Mouse (Mus musculus): ENCODE results near the gene Slc4a3. TPM values are rescaled to one million over a fixed set of nuclear protein-coding genes. Genes with fewer than 3 reads are reported as not detected.

The Slc4a3 gene
- polyA plus RNA-seq, 1 experiment from 2014 or later, result 4.0 TPM

GRCm38 (mm10) chr1:75548083-75548482 is 2.0 kb downstream of the Slc4a3 start:
- no peak overlapping the region for H3K4me2 ChIP-seq (replicated peaks; ENCODE audit: low read depth)
- WGBS, result 92% methylated on average over 3 of the region's 3 CpGs
- 0 out of 2 replicates have a peak, but pooled peaks cover 2% of the 10 kb centered on the region for H3K4me1 ChIP-seq (replicated peaks; ENCODE audit: control insufficient read depth, insufficient read depth, low read length)
- no peak for ATAC-seq
- TF ChIP-seq CTCF (IDR thresholded peaks at IDR 0.05; ENCODE audit: low read depth), result no peak
- no peaks in the 10 kb centered on the region for H3K27me3 ChIP-seq (replicated peaks; ENCODE audit: control insufficient read depth, insufficient read depth, low read length)
- H3K36me3 ChIP-seq (ENCODE audit: control insufficient read depth, insufficient read depth), result peaks cover 5% of the 10 kb centered on the region; the same call in 1 of the 2 replicates
- H3K9me3 ChIP-seq (ENCODE audit: control insufficient read depth), result no peaks in the 10 kb centered on the region
- no peak overlapping the region for H3K4me3 ChIP-seq (ENCODE audit: low read depth, low read length)
- no peak overlapping the region for H3K9ac ChIP-seq (ENCODE audit: low read depth, low read length)
- no peak overlapping the region for H3K27ac ChIP-seq (ENCODE audit: low read depth, low read length)

- H3K27me3 ChIP-seq (replicated peaks; ENCODE audit: control insufficient read depth, insufficient read depth, low read length), result no peaks in the 10 kb centered on the region
- 85% methylated on average over 17 of the region's 17 CpGs for WGBS
- ATAC-seq, result no peak
These were observed 2.8 kb downstream of the Slc4a3 start for GRCm38 (mm10) chr1:75548871-75549270.

GRCm38 (mm10) chr1:75549289-75550279 is 3.5 kb downstream of the Slc4a3 start:
- no peak overlapping the region for H3K27ac ChIP-seq (ENCODE audit: low read depth, low read length)
- ATAC-seq, result no peak
- H3K9ac ChIP-seq (ENCODE audit: low read depth, low read length), result no peak overlapping the region
- no peak for TF ChIP-seq CTCF (IDR thresholded peaks at IDR 0.05; ENCODE audit: low read depth)
- H3K27me3 ChIP-seq (replicated peaks; ENCODE audit: control insufficient read depth, insufficient read depth, low read length), result no peaks in the 10 kb centered on the region
- 69% methylated on average over 17 of the region's 17 CpGs for WGBS
- peaks cover 5% of the 10 kb centered on the region; the same call in 1 of the 2 replicates for H3K36me3 ChIP-seq (ENCODE audit: control insufficient read depth, insufficient read depth)
- no peaks in the 10 kb centered on the region for H3K9me3 ChIP-seq (ENCODE audit: control insufficient read depth)
- no peak overlapping the region for H3K4me2 ChIP-seq (replicated peaks; ENCODE audit: low read depth)
- H3K4me1 ChIP-seq (replicated peaks; ENCODE audit: control insufficient read depth, insufficient read depth, low read length), result 0 out of 2 replicates have a peak, but pooled peaks cover 2% of the 10 kb centered on the region
- H3K4me3 ChIP-seq (ENCODE audit: low read depth, low read length), result no peak overlapping the region

More at GRCm38 (mm10) chr1:75548871-75549270, 2.8 kb downstream of the Slc4a3 start:
- H3K9me3 ChIP-seq (ENCODE audit: control insufficient read depth), result no peaks in the 10 kb centered on the region
- no peak for TF ChIP-seq CTCF (IDR thresholded peaks at IDR 0.05; ENCODE audit: low read depth)
- H3K9ac ChIP-seq (ENCODE audit: low read depth, low read length), result no peak overlapping the region
- H3K4me3 ChIP-seq (ENCODE audit: low read depth, low read length), result no peak overlapping the region
- no peak overlapping the region for H3K27ac ChIP-seq (ENCODE audit: low read depth, low read length)
- H3K36me3 ChIP-seq (ENCODE audit: control insufficient read depth, insufficient read depth), result peaks cover 5% of the 10 kb centered on the region; the same call in 1 of the 2 replicates
- H3K4me1 ChIP-seq (replicated peaks; ENCODE audit: control insufficient read depth, insufficient read depth, low read length), result 0 out of 2 replicates have a peak, but pooled peaks cover 2% of the 10 kb centered on the region
- H3K4me2 ChIP-seq (replicated peaks; ENCODE audit: low read depth), result no peak overlapping the region

GRCm38 (mm10) chr1:75550586-75550985 is 4.5 kb downstream of the Slc4a3 start:
- H3K9me3 ChIP-seq (ENCODE audit: control insufficient read depth), result no peaks in the 10 kb centered on the region
- H3K27ac ChIP-seq (ENCODE audit: low read depth, low read length), result no peak overlapping the region
- 80% methylated on average over 15 of the region's 15 CpGs for WGBS
- no peak overlapping the region for H3K9ac ChIP-seq (ENCODE audit: low read depth, low read length)
- peaks cover 8% of the 10 kb centered on the region; the same call in 1 of the 2 replicates for H3K36me3 ChIP-seq (ENCODE audit: control insufficient read depth, insufficient read depth)
- no peaks in the 10 kb centered on the region for H3K27me3 ChIP-seq (replicated peaks; ENCODE audit: control insufficient read depth, insufficient read depth, low read length)
- 0 out of 2 replicates have a peak, but pooled peaks cover 2% of the 10 kb centered on the region for H3K4me1 ChIP-seq (replicated peaks; ENCODE audit: control insufficient read depth, insufficient read depth, low read length)
- ATAC-seq, result no peak
- no peak overlapping the region for H3K4me2 ChIP-seq (replicated peaks; ENCODE audit: low read depth)
- H3K4me3 ChIP-seq (ENCODE audit: low read depth, low read length), result no peak overlapping the region
- no peak for TF ChIP-seq CTCF (IDR thresholded peaks at IDR 0.05; ENCODE audit: low read depth)

- TF ChIP-seq CTCF (IDR thresholded peaks at IDR 0.05; ENCODE audit: low read depth), result no peak
- no peak for ATAC-seq
These were observed 9.6 kb downstream of the Slc4a3 start for GRCm38 (mm10) chr1:75555680-75556079.

GRCm38 (mm10) chr1:75556143-75556781 is 10.2 kb downstream of the Slc4a3 start:
- WGBS, result 88% methylated on average over 9 of the region's 9 CpGs
- ATAC-seq, result no peak
- Histone ChIP-seq H3K27ac (ENCODE audit: low read depth, low read length) (no peak overlapping the region), H3K4me3 (ENCODE audit: low read depth, low read length) (no peak overlapping the region), H3K9me3 (ENCODE audit: control insufficient read depth) (no peaks in the 10 kb centered on the region), H3K9ac (ENCODE audit: low read depth, low read length) (no peak overlapping the region), H3K36me3 (ENCODE audit: control insufficient read depth, insufficient read depth) (peaks cover 3% of the 10 kb centered on the region; the same call in 1 of the 2 replicates), H3K4me2 (replicated peaks; ENCODE audit: low read depth) (no peak overlapping the region), H3K27me3 (replicated peaks; ENCODE audit: control insufficient read depth, insufficient read depth, low read length) (no peaks in the 10 kb centered on the region), H3K4me1 (replicated peaks; ENCODE audit: control insufficient read depth, insufficient read depth, low read length) (no peaks in the 10 kb centered on the region)
- no peak for TF ChIP-seq CTCF (IDR thresholded peaks at IDR 0.05; ENCODE audit: low read depth)

More at GRCm38 (mm10) chr1:75555680-75556079, 9.6 kb downstream of the Slc4a3 start:
- Histone ChIP-seq H3K4me2 (replicated peaks; ENCODE audit: low read depth) (no peak overlapping the region), H3K27ac (ENCODE audit: low read depth, low read length) (no peak overlapping the region), H3K4me1 (replicated peaks; ENCODE audit: control insufficient read depth, insufficient read depth, low read length) (no peaks in the 10 kb centered on the region), H3K36me3 (ENCODE audit: control insufficient read depth, insufficient read depth) (peaks cover 8% of the 10 kb centered on the region; the same call in 1 of the 2 replicates), H3K9ac (ENCODE audit: low read depth, low read length) (no peak overlapping the region), H3K27me3 (replicated peaks; ENCODE audit: control insufficient read depth, insufficient read depth, low read length) (no peaks in the 10 kb centered on the region), H3K9me3 (ENCODE audit: control insufficient read depth) (no peaks in the 10 kb centered on the region), H3K4me3 (ENCODE audit: low read depth, low read length) (no peak overlapping the region)
- 86% methylated on average over 7 of the region's 7 CpGs for WGBS

Data from intestine, postnatal 0 days (tissue).